Comparison of ENCODE assay signal across 15 mouse cellular contexts in genomic region chr1:57940691-57941090, GRCm38 (mm10). TPM values are rescaled to one million over a fixed set of nuclear protein-coding genes. Genes with fewer than 3 reads are reported as not detected.
DNase-seq lines count a peak whose midpoint lies in the region; ATAC-seq lines count a peak whose summit lies in the region.
"Had no signal": no experiment of that assay in that cellular context is flagged by ENCODE, and none has a peak within 500 bp of the region (broad histone marks: within the 10 kb centered on the region; RNA-seq: fewer than 3 reads in every experiment).

No protein-coding gene starts in this region.

- no peak for DNase-seq in kidney, postnatal 14 days
- peak; percentile 14 for DNase-seq in embryonic facial prominence, embryonic 10.5 days (ENCODE audit: low spot score)
- no peak for DNase-seq in heart, adult 18-20 months
- no peak for DNase-seq in c-Kit-positive CD71-positive TER-119-positive erythroid progenitor cells, embryonic 14.5 days (ENCODE audit: low spot score)
- DNase-seq: adrenal gland, postnatal 36 days; cerebellum, postnatal 36 days; heart, adult 2 months; kidney, adult 11 months; lung, postnatal 14 days; right cerebral cortex, postnatal 25 days had no signal

- no peaks in the 10 kb centered on the region for H3K9me3 ChIP-seq in kidney, embryonic 14.5 days (ENCODE audit: control insufficient read depth, low read length)
- no peaks in the 10 kb centered on the region for H3K9me3 ChIP-seq in embryonic facial prominence, embryonic 10.5 days
- no peaks in the 10 kb centered on the region for H3K9me3 ChIP-seq in forebrain, embryonic 13.5 days (replicated peaks)
- H3K9me3 ChIP-seq in limb, embryonic 13.5 days = no peaks in the 10 kb centered on the region
- H3K9me3 ChIP-seq: liver, embryonic 15.5 days; midbrain, embryonic 12.5 days had no signal

- no peaks in the 10 kb centered on the region; the same call in none of the 2 replicates for H3K27me3 ChIP-seq in kidney, embryonic 14.5 days (ENCODE audit: control insufficient read depth, insufficient read depth, low read length)
- H3K27me3 ChIP-seq in embryonic facial prominence, embryonic 10.5 days (replicated peaks; ENCODE audit: low read depth, poor library complexity, severe bottlenecking) = 0 out of 2 replicates have a peak, but pooled peaks cover 4% of the 10 kb centered on the region
- H3K27me3 ChIP-seq in forebrain, embryonic 13.5 days = peaks cover 20% of the 10 kb centered on the region; the same call in 1 of the 2 replicates
- 0 out of 2 replicates have a peak, but pooled peaks cover 6% of the 10 kb centered on the region for H3K27me3 ChIP-seq in limb, embryonic 13.5 days
- H3K27me3 ChIP-seq: liver, embryonic 15.5 days; midbrain, embryonic 12.5 days had no signal

- peaks cover 4% of the 10 kb centered on the region; the same call in 1 of the 2 replicates for H3K36me3 ChIP-seq in kidney, embryonic 14.5 days (ENCODE audit: control insufficient read depth, insufficient read depth, low read length)
- H3K36me3 ChIP-seq in embryonic facial prominence, embryonic 10.5 days (replicated peaks) = peaks cover 8% of the 10 kb centered on the region
- H3K36me3 ChIP-seq in forebrain, embryonic 13.5 days (ENCODE audit: poor library complexity, severe bottlenecking) = 0 out of 2 replicates have a peak, but pooled peaks cover 10% of the 10 kb centered on the region
- peaks cover 69% of the 10 kb centered on the region for H3K36me3 ChIP-seq in limb, embryonic 13.5 days
- H3K36me3 ChIP-seq: liver, embryonic 15.5 days had no signal

- WGBS in kidney, embryonic 14.5 days = 16% methylated on average over 10 of the region's 10 CpGs
- WGBS in embryonic facial prominence, embryonic 10.5 days = 47% methylated on average over 10 of the region's 10 CpGs
- 19% methylated on average over 10 of the region's 10 CpGs for WGBS in forebrain, embryonic 13.5 days
- 25% methylated on average over 10 of the region's 10 CpGs for WGBS in limb, embryonic 13.5 days

- peak; percentile 75 for ATAC-seq in kidney, embryonic 14.5 days (ENCODE audit: low FRiP score, low TSS enrichment)
- peak; percentile 76 for ATAC-seq in forebrain, embryonic 13.5 days
- no peak for ATAC-seq in limb, embryonic 13.5 days (ENCODE audit: low FRiP score, low read depth)

- 0 out of 2 replicates have a peak overlapping the region, but pooled peaks have one; percentile 21 for H3K4me2 ChIP-seq in kidney, embryonic 14.5 days (replicated peaks; ENCODE audit: low read depth, low read length)
- peak overlapping the region; percentile 17; the same call in 1 of the 2 replicates for H3K4me2 ChIP-seq in forebrain, embryonic 13.5 days
- H3K4me2 ChIP-seq in limb, embryonic 13.5 days (replicated peaks) = no peak overlapping the region
- H3K4me2 ChIP-seq: liver, embryonic 15.5 days; midbrain, embryonic 12.5 days had no signal

- no peak overlapping the region for H3K4me3 ChIP-seq in kidney, embryonic 14.5 days (ENCODE audit: low read length)
- no peak overlapping the region for H3K4me3 ChIP-seq in embryonic facial prominence, embryonic 10.5 days
- no peak overlapping the region for H3K4me3 ChIP-seq in forebrain, embryonic 13.5 days
- no peak overlapping the region for H3K4me3 ChIP-seq in limb, embryonic 13.5 days
- H3K4me3 ChIP-seq: heart, adult 2 months; liver, embryonic 15.5 days; midbrain, embryonic 12.5 days had no signal

- H3K4me1 ChIP-seq in kidney, embryonic 14.5 days (ENCODE audit: control insufficient read depth, insufficient read depth, low read length) = no peaks in the 10 kb centered on the region
- H3K4me1 ChIP-seq in embryonic facial prominence, embryonic 10.5 days = peaks cover 29% of the 10 kb centered on the region
- H3K4me1 ChIP-seq in forebrain, embryonic 13.5 days = peaks cover 27% of the 10 kb centered on the region
- H3K4me1 ChIP-seq in limb, embryonic 13.5 days = peaks cover 17% of the 10 kb centered on the region
- H3K4me1 ChIP-seq: liver, embryonic 15.5 days had no signal

- no peak overlapping the region for H3K9ac ChIP-seq in kidney, embryonic 14.5 days (ENCODE audit: low read depth, low read length)
- H3K9ac ChIP-seq in forebrain, embryonic 13.5 days = 0 out of 2 replicates have a peak overlapping the region, but pooled peaks have one; percentile 27
- H3K9ac ChIP-seq in limb, embryonic 13.5 days = 0 out of 2 replicates have a peak overlapping the region, but pooled peaks have one; percentile 8
- H3K9ac ChIP-seq: liver, embryonic 15.5 days; midbrain, embryonic 12.5 days had no signal

- H3K27ac ChIP-seq in kidney, embryonic 14.5 days (ENCODE audit: low read depth, low read length) = no peak overlapping the region
- no peak overlapping the region for H3K27ac ChIP-seq in embryonic facial prominence, embryonic 10.5 days (replicated peaks)
- no peak overlapping the region for H3K27ac ChIP-seq in forebrain, embryonic 13.5 days
- H3K27ac ChIP-seq in limb, embryonic 13.5 days = no peak overlapping the region
- H3K27ac ChIP-seq: heart, adult 2 months; liver, embryonic 15.5 days had no signal

RNA-seq across cellular contexts. Expression of gene Sgo2a, which starts 55.1 kb away (rescaled TPM):
- polyA plus RNA-seq in kidney, embryonic 14.5 days (2014; fragmentation: Nextera tagmentation; extraction: Ambion mirVana) = 19.6 and 23.7 TPM in 2 replicates
- 20.9 and 22.4 TPM in 2 replicates for polyA plus RNA-seq in embryonic facial prominence, embryonic 10.5 days (2016; fragmentation: Nextera tagmentation; extraction: Ambion mirVana)
- 19.3 TPM in 2 replicates for polyA plus RNA-seq in forebrain, embryonic 13.5 days (2015; fragmentation: Nextera tagmentation; extraction: Ambion mirVana)
- polyA plus RNA-seq in limb, embryonic 13.5 days (2015; fragmentation: Nextera tagmentation; extraction: Ambion mirVana) = 19.7 and 20.2 TPM in 2 replicates
- 1 to 10 TPM; 3.5 to 5.1 TPM for total RNA-seq in heart, adult 18-20 months (2021)
